Mouse (Mus musculus): ENCODE data around the gene Fndc3b.

The Fndc3b gene

DNA sequence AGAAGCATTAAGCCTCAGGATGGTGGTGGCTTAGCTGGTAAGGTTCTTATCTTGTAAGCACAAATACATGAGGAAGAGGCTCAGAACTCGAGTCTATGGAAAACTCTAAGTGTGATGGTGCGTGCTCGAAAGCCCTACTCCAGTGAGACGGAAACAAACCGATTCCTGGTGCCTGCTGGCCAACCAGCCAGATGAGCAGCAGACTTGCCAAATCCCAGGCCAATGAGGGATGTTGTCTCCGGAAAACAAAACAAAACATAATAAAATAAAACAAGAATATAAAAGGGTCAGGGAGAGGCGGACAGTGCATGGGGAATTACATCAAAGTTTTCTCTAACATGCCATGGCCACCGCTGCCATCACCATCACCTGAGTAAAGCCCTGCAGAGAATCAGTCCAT, 84.8 kb downstream of the Fndc3b start:
- ATAC-seq (ENCODE audit: insufficient number of reproducible peaks, low FRiP score, low TSS enrichment), result no peak

DNA sequence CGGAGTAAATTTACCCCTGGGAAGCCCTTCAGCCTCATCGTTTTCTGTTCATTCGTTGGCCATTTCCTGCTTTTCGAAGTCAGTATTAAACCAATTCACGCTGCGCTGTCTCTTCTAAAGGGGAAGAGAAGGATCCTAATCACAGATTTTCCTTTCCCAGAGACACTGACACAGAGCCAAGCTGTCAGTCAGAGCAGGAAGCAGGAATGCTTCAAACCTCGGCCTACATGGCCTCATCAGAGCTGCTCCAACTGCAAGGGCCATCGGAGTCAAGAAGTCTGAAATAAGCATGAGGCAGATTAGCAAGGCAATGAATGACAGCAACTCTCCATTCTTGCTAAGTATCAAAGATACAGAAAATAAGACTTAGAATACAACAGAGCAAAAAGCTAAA, 85.5 kb downstream of the Fndc3b start:
- ATAC-seq (ENCODE audit: insufficient number of reproducible peaks, low FRiP score, low TSS enrichment), result no peak

DNA sequence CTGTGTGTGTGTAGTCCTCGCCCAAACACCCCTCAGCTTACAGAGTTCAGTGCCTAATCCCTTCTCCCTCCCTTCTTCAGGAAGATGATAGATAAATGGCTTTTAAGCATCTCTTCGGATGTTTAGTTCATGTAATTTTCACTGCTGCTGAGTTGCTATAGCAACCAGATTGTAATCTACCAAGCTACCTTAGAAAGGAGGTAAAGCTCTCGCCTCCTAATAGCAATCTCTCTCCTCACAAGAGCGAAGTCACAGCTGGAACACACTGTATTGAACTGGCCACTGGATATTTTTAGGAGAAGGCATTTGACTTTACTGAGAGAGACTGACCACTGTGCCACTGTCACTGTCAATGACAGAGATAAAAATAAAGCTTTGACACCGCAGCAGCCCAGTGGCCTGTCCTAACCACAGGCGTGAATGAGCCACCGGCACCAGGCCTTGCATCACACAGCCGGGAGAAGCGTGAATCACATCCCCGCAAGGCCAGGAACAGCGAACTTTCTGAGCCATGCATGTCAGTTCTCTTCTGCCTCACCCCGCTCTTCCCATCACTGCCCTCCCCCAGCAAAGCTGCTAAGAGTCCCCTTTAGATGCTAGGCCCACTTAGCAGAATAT, 86.0 kb downstream of the Fndc3b start:
- ATAC-seq (ENCODE audit: insufficient number of reproducible peaks, low FRiP score, low TSS enrichment), result no peak

DNA sequence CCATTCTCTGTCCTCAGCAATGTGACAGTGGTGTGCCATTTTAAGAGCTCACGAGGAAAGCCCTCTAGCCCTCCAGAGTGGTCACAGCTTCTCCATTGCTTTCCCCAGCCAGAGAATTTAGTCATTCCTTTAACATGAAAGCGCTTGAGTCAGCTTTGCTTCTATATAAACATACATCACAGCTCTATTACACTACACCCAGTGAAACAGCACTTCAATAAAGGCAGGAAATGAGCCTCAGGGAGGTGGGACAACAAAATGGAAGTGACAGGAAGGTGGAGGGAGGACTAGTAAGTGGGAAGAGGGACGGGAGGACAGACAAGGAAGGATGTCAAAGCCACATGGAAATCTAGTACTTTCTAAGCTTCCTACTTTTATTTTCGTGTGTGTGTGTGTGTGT, 88.7 kb downstream of the Fndc3b start:
- no peak for ATAC-seq (ENCODE audit: insufficient number of reproducible peaks, low FRiP score, low TSS enrichment)

DNA sequence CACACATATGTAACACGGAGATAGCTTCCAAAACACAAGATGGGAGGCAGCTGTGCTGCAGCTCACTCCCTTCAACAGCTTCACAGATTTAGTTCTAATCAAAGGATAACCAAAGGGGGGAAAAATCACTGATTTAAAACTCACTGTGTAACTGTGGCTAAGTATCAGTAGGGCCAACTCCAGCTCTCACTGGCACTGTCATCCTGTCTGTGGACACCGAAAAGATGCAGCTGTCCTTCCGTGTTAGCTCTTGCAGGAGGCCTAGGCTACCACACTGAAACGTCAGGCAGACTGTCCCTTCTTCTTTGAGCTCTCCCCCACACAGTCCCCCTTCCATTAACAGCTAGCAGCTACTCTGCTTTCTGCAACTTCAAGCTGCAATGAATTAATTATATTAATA, 89.9 kb downstream of the Fndc3b start:
- no peak for ATAC-seq (ENCODE audit: insufficient number of reproducible peaks, low FRiP score, low TSS enrichment)

DNA sequence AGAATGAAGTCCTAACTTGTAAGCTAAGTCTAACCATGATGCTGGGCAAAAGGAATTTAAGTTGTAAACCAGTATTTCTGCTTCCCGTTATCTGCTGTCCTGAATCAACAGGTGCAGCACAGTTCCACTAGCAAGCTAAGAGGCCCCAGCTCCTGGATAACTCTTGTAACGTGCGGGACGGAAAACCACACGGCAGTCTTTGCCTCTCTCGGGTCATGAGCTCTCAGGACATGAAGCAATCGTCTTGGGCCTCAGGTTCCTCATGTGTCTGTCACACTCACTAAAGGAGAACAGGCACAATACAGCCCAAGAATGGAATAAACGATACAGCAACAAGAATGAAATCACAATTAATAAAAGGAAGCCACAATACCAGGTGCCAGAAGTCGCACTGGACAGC, 93.4 kb downstream of the Fndc3b start:
- ATAC-seq (ENCODE audit: insufficient number of reproducible peaks, low FRiP score, low TSS enrichment), result no peak

DNA sequence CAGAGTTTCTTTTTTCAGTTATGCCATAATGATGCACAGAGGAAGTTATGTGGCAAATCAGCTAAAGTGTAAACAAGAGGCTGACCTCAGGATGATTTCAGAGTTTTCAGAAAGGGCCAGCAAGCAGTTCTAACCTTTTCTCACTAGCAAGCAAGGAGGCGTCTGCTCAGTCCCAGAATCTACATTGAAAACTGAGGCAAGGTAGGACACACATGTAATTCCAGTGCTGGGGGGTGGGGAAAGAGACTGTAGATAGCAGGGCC, 93.9 kb downstream of the Fndc3b start:
- ATAC-seq (ENCODE audit: insufficient number of reproducible peaks, low FRiP score, low TSS enrichment), result no peak

DNA sequence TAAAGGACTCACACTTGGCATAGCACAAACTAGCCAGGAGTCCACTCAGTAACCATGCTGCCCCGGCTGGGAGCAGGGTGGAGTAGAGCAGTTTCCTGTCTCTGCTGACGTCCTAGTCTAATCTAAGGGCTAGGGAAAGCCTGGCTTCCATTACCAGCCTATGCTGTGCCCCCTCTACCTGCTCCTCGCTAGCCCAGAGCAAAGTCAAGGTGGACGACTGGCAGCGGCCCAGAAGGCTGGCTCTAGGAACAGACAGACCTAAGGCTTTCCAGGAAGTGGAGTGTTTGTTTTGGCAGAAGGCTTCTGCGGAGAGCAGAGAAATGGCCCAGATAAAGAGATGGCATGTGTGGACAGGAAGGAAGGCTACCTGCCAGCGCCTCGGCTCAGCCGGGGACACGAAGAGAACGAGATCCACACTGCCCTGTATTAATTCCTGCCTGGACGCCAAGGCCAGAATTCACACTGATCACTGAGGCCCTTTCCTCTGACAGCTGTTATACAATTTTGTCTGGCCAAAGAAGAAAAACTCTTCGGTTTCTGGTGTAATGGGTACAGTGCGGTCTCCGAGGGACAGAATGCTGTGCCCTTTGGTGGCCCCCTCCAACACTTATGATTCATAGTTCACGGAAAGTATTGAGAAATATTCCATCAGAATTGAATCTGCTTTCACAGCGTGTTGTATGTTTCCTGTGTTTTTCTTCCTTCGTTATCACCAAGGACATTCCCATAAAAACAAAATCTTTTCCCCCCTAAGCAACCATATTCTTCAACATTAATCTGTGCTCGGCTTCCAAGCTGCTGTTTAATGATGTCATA, 94.5 kb downstream of the Fndc3b start:
- ATAC-seq (ENCODE audit: insufficient number of reproducible peaks, low FRiP score, low TSS enrichment), result peak; percentile 94

DNA sequence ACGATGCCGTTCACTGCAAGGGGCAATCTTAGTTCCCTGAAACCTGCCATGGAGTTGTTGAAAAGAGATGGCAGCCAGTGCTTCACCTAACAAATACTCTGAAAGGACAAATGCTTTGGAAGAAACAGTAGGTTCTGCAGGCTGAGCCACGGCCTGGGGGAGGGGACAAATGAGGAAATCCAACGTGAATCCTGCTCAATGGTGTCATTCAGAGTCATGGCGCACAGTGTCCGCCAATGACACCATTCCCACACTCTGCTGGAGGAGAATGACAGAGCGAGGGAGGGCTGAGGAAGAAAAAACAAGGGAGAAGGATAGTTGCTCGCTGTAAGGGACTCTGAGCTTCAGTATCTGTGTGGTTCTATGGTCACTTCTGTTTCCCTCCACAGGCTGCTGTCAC, 95.6 kb downstream of the Fndc3b start:
- ATAC-seq (ENCODE audit: insufficient number of reproducible peaks, low FRiP score, low TSS enrichment), result no peak

DNA sequence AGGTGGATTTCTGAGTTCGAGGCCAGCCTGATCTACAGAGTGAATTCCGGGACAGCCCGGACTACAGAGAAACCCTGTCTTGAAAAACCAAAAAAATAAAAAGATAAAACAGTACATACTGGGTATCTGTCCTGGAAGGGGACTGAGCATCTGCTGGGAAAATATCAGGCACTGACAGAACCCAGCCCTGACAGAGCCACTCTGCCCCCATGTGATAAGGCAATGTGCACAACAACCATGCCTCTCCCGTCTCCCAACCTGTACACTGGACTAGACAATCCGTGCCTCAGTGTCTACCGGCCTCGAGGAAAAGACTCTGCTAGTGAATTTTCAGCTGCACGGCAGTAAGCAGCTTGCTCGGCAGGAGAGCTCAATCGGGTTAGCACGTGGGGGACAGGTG, 97.3 kb downstream of the Fndc3b start:
- ATAC-seq (ENCODE audit: insufficient number of reproducible peaks, low FRiP score, low TSS enrichment), result no peak

DNA sequence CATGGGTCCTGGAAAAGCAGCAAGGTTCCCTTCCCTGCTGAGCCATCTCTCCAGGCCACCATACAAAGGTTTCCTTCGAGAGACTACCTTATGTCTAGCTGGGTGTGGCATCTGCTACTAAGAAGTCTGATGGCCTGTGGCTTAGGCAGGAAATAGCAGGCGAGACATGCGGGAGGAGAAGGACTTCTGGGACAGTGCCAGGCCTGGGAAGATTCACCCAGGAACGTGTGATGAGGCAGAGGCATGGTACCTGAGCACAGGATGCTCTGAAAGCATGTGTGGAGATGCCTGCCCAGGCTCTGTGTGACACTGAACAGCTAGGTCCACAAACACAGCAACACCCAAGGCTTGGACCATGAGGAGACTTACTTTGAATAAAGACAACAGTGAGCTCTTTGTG, 98.1 kb downstream of the Fndc3b start:
- ATAC-seq (ENCODE audit: insufficient number of reproducible peaks, low FRiP score, low TSS enrichment), result no peak

DNA sequence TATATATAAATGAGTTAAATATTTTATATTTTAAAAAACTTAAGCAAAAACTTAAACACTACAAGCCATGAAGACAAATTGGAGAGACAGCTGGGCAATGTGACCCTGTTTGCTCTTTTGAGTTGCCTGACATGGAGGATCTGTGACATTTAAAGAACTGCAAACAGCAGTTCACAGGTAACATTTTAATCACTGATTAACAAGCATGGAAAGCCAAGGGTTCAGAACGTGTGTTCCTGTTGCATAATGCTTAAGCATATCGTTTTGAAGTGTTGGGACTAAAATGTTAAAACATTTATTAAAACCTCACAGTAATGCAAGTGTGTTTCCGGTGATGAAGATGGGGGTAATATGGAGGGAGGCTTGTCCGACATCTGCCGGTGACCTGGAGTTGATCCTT, 99.1 kb downstream of the Fndc3b start:
- no peak for ATAC-seq (ENCODE audit: insufficient number of reproducible peaks, low FRiP score, low TSS enrichment)

DNA sequence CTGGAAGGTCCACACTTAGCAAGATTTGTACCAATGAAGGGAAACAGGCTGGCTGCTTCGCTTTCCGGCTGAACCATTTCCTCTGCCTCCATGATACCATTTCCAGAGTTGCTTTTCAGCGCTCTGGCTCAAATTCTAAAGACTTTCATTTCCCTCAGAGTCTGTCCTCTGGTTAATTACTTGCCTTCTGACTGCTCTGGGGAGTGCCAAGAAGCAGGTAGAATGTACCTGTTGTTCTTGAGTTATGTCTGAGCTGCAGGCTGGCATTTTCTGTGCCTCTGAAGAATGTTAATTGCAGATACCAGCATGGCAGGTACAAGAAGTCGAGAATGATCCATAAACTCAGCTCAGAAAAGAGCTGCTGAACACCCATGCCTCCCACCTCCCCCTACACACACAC, 100.6 kb downstream of the Fndc3b start:
- ATAC-seq (ENCODE audit: insufficient number of reproducible peaks, low FRiP score, low TSS enrichment), result no peak

DNA sequence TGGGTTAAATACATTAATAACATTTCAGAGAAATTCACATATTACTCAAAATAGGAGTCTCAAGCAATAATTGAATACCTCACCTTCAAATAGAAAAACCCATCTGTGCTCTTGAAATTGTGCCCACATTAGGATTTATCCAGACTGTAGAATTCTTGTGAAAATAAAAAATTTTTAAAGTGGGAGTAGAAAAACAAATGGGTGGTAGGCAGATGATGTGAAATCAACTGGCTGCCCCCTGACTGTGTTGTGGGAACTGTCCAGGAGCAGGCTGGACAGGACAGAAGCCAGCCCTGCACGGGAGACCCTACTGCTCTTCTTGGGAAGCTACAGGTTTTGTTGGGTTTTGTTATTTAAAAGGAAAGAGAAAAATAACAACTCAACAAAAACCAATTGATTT, 101.0 kb downstream of the Fndc3b start:
- ATAC-seq (ENCODE audit: insufficient number of reproducible peaks, low FRiP score, low TSS enrichment), result no peak

DNA sequence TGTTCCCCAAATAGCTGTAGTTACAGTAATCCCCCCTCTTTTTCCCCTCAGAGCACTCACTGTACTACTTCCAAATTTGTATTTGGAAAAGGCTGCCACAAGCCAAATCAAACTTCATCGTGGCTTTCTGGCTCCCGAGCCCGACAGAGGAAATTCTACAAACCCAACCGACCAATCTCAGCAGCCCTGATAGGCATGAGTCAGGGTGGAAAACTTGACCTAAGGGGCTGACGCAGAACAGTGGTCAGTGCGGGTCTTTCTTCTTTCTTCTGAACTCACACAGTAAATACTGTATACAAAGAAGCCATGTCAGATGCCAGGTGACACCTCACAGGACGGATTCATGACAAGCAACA, 103.3 kb downstream of the Fndc3b start:
- no peak for ATAC-seq (ENCODE audit: insufficient number of reproducible peaks, low FRiP score, low TSS enrichment)

DNA sequence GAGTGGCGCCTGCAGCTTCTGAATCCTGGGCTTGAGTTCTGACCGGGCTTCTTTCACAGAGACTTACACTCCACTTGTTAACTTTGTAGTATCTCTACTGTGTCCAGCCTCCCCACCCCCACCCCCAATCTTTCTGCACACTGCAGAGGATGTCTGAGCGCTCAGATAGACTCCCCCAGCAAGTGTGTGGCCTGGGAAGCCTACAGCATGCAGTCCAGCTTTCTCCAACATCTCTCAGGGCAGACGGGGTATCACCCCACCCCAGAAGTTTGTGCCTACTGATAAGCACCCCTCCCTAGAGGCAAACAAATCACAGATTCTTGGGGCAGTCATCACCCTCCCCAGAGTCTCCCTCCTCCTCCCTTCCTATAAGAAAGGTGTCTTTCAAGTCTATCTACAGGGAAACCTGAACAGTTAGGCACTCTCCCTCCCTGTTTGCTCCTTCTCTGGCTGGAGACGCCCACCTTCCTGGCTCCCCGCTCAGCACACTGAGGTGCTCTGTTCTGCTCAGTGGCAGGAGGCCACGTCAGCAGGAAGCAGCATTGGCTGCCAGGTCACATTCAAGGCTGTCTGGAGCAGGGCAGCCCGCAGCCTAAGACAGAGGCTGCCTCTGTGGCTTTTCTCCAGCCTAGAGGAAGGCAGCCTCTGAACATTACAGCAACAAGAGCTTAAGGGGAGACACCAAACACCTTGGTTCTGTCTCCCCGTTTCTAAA, 103.9 kb downstream of the Fndc3b start:
- 0 out of 2 replicates have a peak, but pooled peaks have one; percentile 28 for ATAC-seq (ENCODE audit: insufficient number of reproducible peaks, low FRiP score, low TSS enrichment)

DNA sequence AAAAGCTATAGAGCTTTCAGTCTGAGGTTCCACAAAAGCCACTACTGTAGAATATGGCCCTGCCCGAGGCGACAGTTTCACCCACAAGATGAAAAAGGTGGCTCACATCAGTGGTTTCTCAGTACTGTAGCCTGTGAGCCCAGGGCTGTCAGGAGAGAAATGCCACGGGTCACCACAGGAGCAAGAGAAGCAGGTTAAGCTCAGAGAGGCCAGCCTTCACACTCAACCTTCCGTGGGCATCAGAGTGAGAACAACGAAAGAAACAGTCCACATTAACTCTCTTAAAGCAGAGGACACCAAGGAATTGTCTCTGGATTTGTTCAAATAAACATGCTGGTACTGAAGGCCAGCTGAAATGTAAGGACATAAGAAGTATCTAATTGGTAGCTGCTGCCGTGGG, 104.5 kb downstream of the Fndc3b start:
- ATAC-seq (ENCODE audit: insufficient number of reproducible peaks, low FRiP score, low TSS enrichment), result no peak

DNA sequence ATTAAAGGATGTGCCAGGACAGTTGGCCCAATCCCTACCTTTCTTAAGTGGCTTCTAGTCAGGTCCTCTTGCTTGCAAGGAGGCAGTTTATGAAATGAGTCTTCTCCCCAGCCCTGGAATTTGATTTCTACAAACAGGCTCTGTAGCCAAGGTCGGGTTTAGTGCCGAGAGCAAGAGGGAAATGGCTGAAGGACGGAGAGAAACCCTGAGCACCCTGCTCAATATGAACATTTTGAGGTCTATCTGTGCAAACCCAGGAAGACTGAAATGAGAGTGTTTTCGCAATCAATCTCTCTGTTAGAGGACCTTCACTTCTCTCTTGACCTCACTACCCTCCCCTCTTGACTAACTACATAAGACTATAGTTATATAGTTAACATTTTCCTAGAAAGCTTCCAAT, 105.5 kb downstream of the Fndc3b start:
- ATAC-seq (ENCODE audit: insufficient number of reproducible peaks, low FRiP score, low TSS enrichment), result no peak

DNA sequence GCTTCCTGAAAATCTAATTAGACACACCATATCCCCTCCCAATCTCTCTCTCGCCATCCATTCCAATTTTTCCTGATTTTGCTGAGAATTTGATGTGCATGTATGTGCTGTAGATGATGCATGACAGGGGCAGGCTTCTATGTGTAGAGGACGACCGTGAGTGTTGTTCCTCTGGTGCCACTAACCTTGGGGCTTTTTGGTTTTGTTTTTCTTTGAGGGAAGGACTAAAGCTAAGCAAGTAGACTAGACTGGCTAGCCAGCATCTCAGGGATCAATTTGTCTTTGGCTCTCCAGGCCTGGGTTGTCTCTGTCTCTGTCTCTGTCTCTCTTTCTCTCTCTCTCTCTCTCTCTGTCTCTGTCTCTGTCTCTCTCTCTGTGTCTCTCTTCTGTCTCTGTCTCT, 106.0 kb downstream of the Fndc3b start:
- ATAC-seq (ENCODE audit: insufficient number of reproducible peaks, low FRiP score, low TSS enrichment), result no peak

DNA sequence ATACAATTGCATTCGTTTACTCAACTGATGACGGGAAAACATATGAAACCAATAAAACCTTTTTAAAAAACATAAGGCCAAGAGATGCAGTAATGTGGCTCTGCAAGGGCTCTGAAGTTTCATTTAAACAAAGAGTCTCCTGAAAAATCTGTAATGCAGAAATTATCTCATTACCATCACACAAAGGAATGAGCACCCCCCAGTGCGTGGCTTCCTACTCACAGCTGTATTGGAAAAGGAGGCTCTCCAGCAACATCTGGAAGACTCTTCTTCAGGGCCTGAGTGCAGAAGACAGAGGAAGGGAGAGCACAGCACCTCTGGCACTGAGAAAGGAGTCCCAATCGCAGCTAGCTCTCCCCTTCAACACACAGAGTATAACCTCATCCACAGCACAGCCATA, 106.5 kb downstream of the Fndc3b start:
- ATAC-seq (ENCODE audit: insufficient number of reproducible peaks, low FRiP score, low TSS enrichment), result no peak

DNA sequence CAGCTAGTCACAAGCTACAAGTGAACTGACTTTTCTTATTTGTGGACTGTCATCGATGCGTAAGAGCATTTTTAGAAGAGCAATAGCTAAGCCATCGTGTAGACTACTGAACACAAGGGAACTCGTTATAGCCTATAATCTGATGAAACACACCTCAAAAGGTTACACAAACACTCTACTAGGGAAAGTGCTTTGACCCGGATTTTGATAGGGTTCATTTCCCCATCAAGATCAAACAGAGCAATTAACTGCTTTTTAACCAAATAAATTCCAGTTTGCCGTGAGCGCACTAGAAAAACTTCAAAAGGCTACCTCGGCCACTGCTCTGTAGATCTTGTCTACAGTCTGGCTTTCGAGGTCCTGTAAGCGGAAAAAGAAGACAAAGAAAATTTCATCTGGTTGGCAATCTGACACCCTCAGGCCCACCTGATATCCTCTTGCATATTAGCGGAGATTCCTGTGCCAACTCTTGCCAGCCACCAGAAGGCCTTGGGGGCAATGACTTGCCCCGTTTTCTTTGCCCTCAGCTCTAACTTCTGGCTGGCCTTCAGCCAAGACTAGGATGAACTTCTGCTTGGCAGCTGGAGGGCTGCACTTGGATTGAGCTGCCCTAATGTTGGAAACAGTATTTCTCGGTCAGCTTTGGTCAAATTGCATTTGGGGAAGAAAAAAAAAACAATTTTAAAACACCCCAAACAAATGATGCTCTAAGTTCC, 107.0 kb downstream of the Fndc3b start:
- ATAC-seq (ENCODE audit: insufficient number of reproducible peaks, low FRiP score, low TSS enrichment), result no peak
